9 mouse cellular contexts compared by ENCODE assay signal in the genomic region with DNA sequence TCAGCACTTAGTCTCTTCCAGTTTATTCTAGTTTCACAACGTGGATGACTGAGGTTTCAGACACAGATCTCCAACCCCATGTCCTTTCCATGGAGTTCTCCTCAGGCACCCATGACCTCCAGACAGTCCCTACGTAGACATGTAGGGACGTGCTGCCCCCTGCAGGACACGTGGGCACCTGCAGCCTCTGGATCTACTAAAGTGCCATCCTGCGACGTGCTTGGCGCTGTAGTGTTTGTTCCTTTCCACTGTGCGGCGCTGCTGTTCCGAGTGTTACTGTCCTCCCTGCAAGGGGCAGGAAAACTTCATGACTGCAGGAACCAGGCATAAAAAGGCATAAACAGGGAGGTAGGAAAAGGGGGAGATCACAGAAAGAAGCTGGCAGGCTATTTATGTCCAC. TPM values are rescaled to one million over a fixed set of nuclear protein-coding genes. Genes with fewer than 3 reads are reported as not detected.
DNase-seq lines count a peak whose midpoint lies in the region; ATAC-seq and TF ChIP-seq lines count a peak whose summit lies in the region.
"Had no signal": no experiment of that assay in that cellular context is flagged by ENCODE, and none has a peak within 500 bp of the region (broad histone marks: within the 10 kb centered on the region; RNA-seq: fewer than 3 reads in every experiment).

No protein-coding gene starts in this region.

- H3K4me1 ChIP-seq in kidney, embryonic 15.5 days = peaks cover 7% of the 10 kb centered on the region; the same call in 1 of the 2 replicates
- peaks cover 6% of the 10 kb centered on the region for H3K4me1 ChIP-seq in brown adipose tissue, adult 24 weeks (ENCODE audit: control insufficient read depth, insufficient read depth, insufficient read length, low read length)
- H3K4me1 ChIP-seq in intestine, embryonic 15.5 days (replicated peaks) = no peaks in the 10 kb centered on the region
- no peaks in the 10 kb centered on the region for H3K4me1 ChIP-seq in testis, adult 2 months (ENCODE audit: control insufficient read depth, insufficient read depth, low read length)

- DNase-seq in kidney, adult 11 months = peak; percentile 79
- DNase-seq in fibroblast of lung, adult 2 months (ENCODE audit: low read depth) = peak; percentile 31
- DNase-seq in left cerebral cortex, postnatal 36 days (ENCODE audit: low spot score in 2 of 2) = peak; percentile 50 to 65
- peak; percentile 42 to 80 for DNase-seq in natural killer cell, adult 2 months (ENCODE audit: low spot score in 2 of 2)

- 3% methylated on average over 10 of the region's 10 CpGs for WGBS in kidney, embryonic 15.5 days
- WGBS in intestine, embryonic 15.5 days = 3% methylated on average over 10 of the region's 10 CpGs

- TF ChIP-seq CTCF in testis, adult 2 months (IDR thresholded peaks at IDR 0.05; ENCODE audit: control insufficient read depth, insufficient read depth, insufficient replicate concordance, low read depth, low read length) = peak; percentile 100

- no peak for ATAC-seq in kidney, embryonic 15.5 days (replicated peaks; ENCODE audit: low FRiP score)
- peak; percentile 3; the same call in 1 of the 2 replicates for ATAC-seq in intestine, embryonic 15.5 days

- intact Hi-C loops in left cerebral cortex, postnatal 36 days (cut with DNase I) = no loop called here

- 0 out of 2 replicates have a peak, but pooled peaks cover 5% of the 10 kb centered on the region for H3K27me3 ChIP-seq in kidney, embryonic 15.5 days
- H3K27me3 ChIP-seq in intestine, embryonic 15.5 days (replicated peaks) = no peaks in the 10 kb centered on the region
- no peaks in the 10 kb centered on the region for H3K27me3 ChIP-seq in testis, adult 2 months (ENCODE audit: control insufficient read depth, insufficient read depth, low read length)

- H3K9me3 ChIP-seq in kidney, embryonic 15.5 days (replicated peaks) = no peaks in the 10 kb centered on the region
- H3K9me3 ChIP-seq in intestine, embryonic 15.5 days = no peaks in the 10 kb centered on the region

- no peak for TF ChIP-seq POLR2A in testis, adult 2 months (IDR thresholded peaks at IDR 0.05; ENCODE audit: control insufficient read depth, low read depth, low read length)

- no peak overlapping the region for H3K4me2 ChIP-seq in kidney, embryonic 15.5 days
- H3K4me2 ChIP-seq in intestine, embryonic 15.5 days (replicated peaks) = no peak overlapping the region

- H3K27ac ChIP-seq in kidney, embryonic 15.5 days = no peak overlapping the region
- H3K27ac ChIP-seq in brown adipose tissue, adult 24 weeks (replicated peaks; ENCODE audit: low read depth, low read length) = peak overlapping the region; percentile 83
- no peak overlapping the region for H3K27ac ChIP-seq in intestine, embryonic 15.5 days
- H3K27ac ChIP-seq in testis, adult 2 months (ENCODE audit: control insufficient read depth, insufficient read depth, low read depth, low read length) = no peak overlapping the region

- no peaks in the 10 kb centered on the region for H3K36me3 ChIP-seq in kidney, embryonic 15.5 days
- H3K36me3 ChIP-seq in intestine, embryonic 15.5 days = no peaks in the 10 kb centered on the region
- no peaks in the 10 kb centered on the region for H3K36me3 ChIP-seq in testis, adult 2 months (ENCODE audit: control insufficient read depth, insufficient read depth, low read length)

- H3K9ac ChIP-seq in kidney, embryonic 15.5 days = no peak overlapping the region
- H3K9ac ChIP-seq in intestine, embryonic 15.5 days = no peak overlapping the region

- no peak overlapping the region for H3K4me3 ChIP-seq in kidney, embryonic 15.5 days (replicated peaks)
- no peak overlapping the region for H3K4me3 ChIP-seq in brown adipose tissue, adult 24 weeks (ENCODE audit: insufficient read depth, low read depth, low read length)
- no peak overlapping the region for H3K4me3 ChIP-seq in intestine, embryonic 15.5 days (replicated peaks)
- H3K4me3 ChIP-seq in testis, adult 2 months (ENCODE audit: control insufficient read depth, low read depth, low read length) = no peak overlapping the region
- H3K4me3 ChIP-seq: erythroblast, embryonic 14.5 days had no signal

RNA-seq across cellular contexts. Expression of a gene that starts 19.1 kb away (rescaled TPM):
- polyA plus RNA-seq in kidney, embryonic 15.5 days (2015; fragmentation: Nextera tagmentation; extraction: Ambion mirVana) = 2.6 and 3.4 TPM in 2 replicates
- polyA plus RNA-seq in brown adipose tissue, adult 24 weeks (2012; ENCODE audit: insufficient read depth, insufficient read length, missing spikeins) = not detected in 2 replicates
- not detected in 2 replicates for polyA plus RNA-seq in intestine, embryonic 15.5 days (2015; fragmentation: Nextera tagmentation; extraction: Ambion mirVana)
- not detected for total RNA-seq in left cerebral cortex, postnatal 36 days (2021)
- polyA plus RNA-seq in testis, adult 2 months (2012; rRNA removed) = 0.30 and 0.58 TPM in 2 replicates
- polyA plus RNA-seq: erythroblast, embryonic 14.5 days had no signal
